In the genomic region with DNA sequence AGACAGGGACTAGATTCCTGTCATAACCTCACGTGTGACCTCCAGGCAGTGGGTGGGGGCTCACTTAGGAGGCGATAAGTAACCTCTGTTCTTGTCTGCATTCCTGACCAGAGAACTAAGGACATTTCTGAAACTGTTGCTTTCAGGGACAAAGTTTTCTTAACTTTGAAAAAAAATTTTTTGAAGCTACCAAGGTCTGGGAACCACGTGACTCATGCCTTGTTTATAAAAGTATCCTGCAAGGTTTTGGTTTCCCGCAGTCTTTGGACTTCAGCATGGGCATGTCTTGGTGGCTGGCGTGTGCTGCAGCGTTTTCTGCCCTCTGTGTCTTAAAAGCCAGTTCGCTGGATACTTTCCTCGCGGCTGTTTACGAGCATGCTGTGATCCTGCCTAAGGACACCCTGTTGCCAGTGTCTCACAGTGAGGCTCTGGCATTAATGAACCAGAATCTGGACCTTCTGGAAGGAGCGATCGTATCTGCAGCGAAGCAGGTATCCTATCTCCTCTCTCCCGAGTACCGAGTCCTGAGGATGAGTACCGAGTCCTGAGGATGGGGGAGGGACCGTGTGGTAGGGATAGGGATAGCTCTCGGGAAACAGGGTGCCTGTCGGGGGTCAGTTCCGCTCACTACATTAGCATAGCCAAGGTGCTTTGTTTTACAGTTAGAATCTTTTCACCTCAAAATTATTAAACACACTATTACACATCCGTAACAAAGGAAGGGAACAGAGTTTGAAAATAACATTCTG, we compare ENCODE assay signal across 8 mouse cellular contexts. TPM values are rescaled to one million over a fixed set of nuclear protein-coding genes. Genes with fewer than 3 reads are reported as not detected.
A peak's percentile ranks its signal among the peaks of the same experiment; 100 is the strongest.
DNase-seq lines count a peak whose midpoint lies in the region; ATAC-seq lines count a peak whose summit lies in the region.

A gene (plus strand): TSS at position 88 of the 749 bp plus-strand sequence.

- H3K9me3 ChIP-seq in forebrain, embryonic 13.5 days (replicated peaks): no peaks in the 10 kb centered on the region
- no peaks in the 10 kb centered on the region for H3K9me3 ChIP-seq in midbrain, embryonic 13.5 days

- no peaks in the 10 kb centered on the region for H3K27me3 ChIP-seq in forebrain, embryonic 13.5 days
- no peaks in the 10 kb centered on the region for H3K27me3 ChIP-seq in midbrain, embryonic 13.5 days

- 44% methylated on average over 21 of the region's 21 CpGs for WGBS in forebrain, embryonic 13.5 days
- 45% methylated on average over 21 of the region's 21 CpGs for WGBS in midbrain, embryonic 13.5 days

- H3K4me2 ChIP-seq in forebrain, embryonic 13.5 days: peak within 1 kb of the TSS; percentile 35; the same call in 1 of the 2 replicates
- peak within 1 kb of the TSS; percentile 39 for H3K4me2 ChIP-seq in midbrain, embryonic 13.5 days (replicated peaks)

- H3K4me1 ChIP-seq in forebrain, embryonic 13.5 days: no peaks in the 10 kb centered on the region
- H3K4me1 ChIP-seq in midbrain, embryonic 13.5 days (replicated peaks): no peaks in the 10 kb centered on the region

- no peaks in the 10 kb centered on the region for H3K36me3 ChIP-seq in forebrain, embryonic 13.5 days (ENCODE audit: poor library complexity, severe bottlenecking)
- no peaks in the 10 kb centered on the region for H3K36me3 ChIP-seq in midbrain, embryonic 13.5 days

- peak; percentile 4 for DNase-seq in retina, embryonic 14.5 days (ENCODE audit: low spot score)
- no peak for DNase-seq in retina, postnatal 1 day
- DNase-seq in kidney, postnatal 10 days: peak; percentile 42
- DNase-seq in thymus, postnatal 4 days: no peak
- no peak for DNase-seq in cerebellum, postnatal 4 days (ENCODE audit: low spot score in 2 of 2)

- no peak for ATAC-seq in forebrain, embryonic 13.5 days
- no peak for ATAC-seq in midbrain, embryonic 13.5 days
- ATAC-seq in erythroblast, adult 5-6 weeks (replicated peaks; ENCODE audit: low FRiP score, poor library complexity, severe bottlenecking): no peak

- no peak within 1 kb of the TSS for H3K9ac ChIP-seq in forebrain, embryonic 13.5 days
- H3K9ac ChIP-seq in midbrain, embryonic 13.5 days (replicated peaks): no peak within 1 kb of the TSS

- no peak within 1 kb of the TSS for H3K27ac ChIP-seq in forebrain, embryonic 13.5 days
- H3K27ac ChIP-seq in midbrain, embryonic 13.5 days: no peak within 1 kb of the TSS

- H3K4me3 ChIP-seq in forebrain, embryonic 13.5 days: no peak within 1 kb of the TSS
- H3K4me3 ChIP-seq in midbrain, embryonic 13.5 days (replicated peaks): no peak within 1 kb of the TSS

RNA-seq across cellular contexts. Expression of the gene that starts here (rescaled TPM):
- polyA plus RNA-seq in forebrain, embryonic 13.5 days (2015; fragmentation: Nextera tagmentation; extraction: Ambion mirVana): 0.14 TPM in 1 of 2 replicates, not detected in the other
- 0.19 and 0.21 TPM in 2 replicates for polyA plus RNA-seq in midbrain, embryonic 13.5 days (2015; fragmentation: Nextera tagmentation; extraction: Ambion mirVana)
- not detected in 2 replicates for total RNA-seq in erythroblast, adult 5-6 weeks (2015; ENCODE audit: low replicate concordance)
- not detected in 2 replicates for total RNA-seq in erythroblast, adult 5-6 weeks (2017; ENCODE audit: low replicate concordance)

Comparison
In these comparisons a context has a peak if more than half of its experiments do, and no peak if none do; other contexts are left out.
1. DNase-seq: peak in retina, embryonic 14.5 days (single experiment) and kidney, postnatal 10 days (single experiment); none in retina, postnatal 1 day (single experiment), thymus, postnatal 4 days (single experiment) and cerebellum, postnatal 4 days (0 of 2).